Mouse (Mus musculus): ENCODE results near the gene Dtx4.

GRCm38 (mm10) chr19:12501370-12502347 is at the start of gene Dtx4:
- TF ChIP-seq CTCF (IDR thresholded peaks at IDR 0.05; ENCODE audit: borderline replicate concordance, control insufficient read depth, extremely low read depth, insufficient read depth, low read length, poor library complexity) = peak; percentile 87
- TF ChIP-seq POLR2A (IDR thresholded peaks at IDR 0.05; ENCODE audit: control insufficient read depth, extremely low read depth, insufficient read depth, low read length, poor library complexity) = no peak

All from thymus, adult 2 months (tissue).